Mouse (Mus musculus): ENCODE measurements around the gene Nhsl1.
"Not testable (repeated sequence)": the region's sequence is repeated elsewhere in the genome, so short reads cannot be mapped to it uniquely, and the experiment has no call there.

Gene Nhsl1

DNA sequence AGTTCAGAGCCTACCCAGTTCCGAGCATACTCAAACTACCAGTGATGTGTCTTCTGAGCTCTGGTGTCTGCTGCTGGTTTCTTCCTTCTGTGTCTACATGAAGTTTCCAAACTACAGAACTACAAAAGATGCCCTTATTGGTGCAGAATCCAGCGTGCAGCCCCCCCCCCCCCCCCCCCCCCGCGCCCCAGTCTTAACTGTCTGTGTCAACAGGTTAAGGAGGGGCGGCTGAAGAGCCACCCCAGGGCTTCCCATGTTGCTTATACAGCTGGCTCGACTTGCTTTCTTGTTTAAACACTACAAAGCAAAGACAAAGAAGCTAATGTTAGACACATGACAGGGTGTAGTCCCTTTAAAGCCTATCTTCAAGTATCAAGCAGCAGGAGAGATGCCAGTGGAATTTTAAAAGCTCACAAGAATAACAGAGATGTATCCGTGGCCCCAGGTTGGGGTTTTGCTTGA is 127.6 kb downstream of the Nhsl1 start:
- no peak for DNase-seq (ENCODE audit: low spot score)

DNA sequence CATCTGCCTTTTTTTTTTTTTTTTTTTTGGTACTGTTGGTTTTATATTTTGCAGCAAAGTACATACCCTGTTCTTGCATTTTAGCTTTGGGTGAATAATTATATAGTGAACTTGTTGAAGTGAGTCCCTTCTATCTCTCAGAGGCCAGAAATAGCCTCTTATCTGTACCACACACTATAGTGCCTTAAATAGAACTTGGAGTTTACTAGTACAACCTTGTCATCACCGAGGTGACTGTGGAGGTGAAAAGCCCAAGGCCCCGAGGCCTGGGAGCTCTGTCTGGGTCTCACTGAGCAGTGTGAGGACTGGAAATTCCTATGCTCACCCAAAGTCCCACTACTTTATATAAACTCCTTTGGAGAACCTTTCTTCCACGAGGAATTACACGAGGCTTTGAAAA is 128.5 kb downstream of the Nhsl1 start:
- DNase-seq (ENCODE audit: low spot score) = no peak

DNA sequence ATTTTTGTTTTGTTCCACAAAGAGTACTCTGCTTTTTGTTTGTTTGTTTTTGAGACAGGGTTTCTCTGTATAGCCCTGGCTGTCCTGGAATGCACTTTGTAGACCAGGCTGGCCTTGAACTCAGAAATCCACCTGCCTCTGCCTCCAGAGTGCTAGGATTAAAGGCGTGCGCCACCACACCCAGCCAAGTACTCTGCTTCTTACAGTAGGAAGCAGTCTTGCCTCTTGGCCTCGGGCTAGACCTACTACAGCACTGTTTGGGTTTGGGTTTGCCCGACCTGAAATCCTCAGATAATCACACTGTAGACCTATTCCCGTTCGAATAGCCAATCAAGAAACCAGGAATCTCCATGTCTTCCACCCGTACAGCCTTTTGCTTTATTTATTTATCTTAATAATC is 130.1 kb downstream of the Nhsl1 start:
- DNase-seq (ENCODE audit: low spot score) = not testable (repeated sequence)

DNA sequence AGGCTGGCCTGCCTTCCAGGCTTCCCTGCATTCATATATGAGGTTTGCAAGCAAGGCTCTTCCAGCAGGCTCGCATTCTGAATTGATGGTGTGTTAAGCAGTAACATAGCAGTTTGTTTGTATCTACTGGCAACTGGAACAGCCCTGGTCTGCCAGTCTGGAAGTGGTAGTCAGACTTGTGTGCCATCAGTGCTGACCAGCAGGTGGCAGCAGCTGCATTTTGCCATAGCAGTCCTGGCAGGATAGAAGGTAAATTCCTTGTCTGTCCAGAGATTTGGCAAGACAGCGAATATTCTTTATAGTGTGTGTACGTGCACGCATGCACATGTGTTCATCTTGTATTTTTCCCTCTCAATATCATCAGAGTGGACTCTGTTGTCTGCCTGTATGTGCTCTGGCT is 134.6 kb downstream of the Nhsl1 start:
- peak; percentile 32 for DNase-seq (ENCODE audit: low spot score)

DNA sequence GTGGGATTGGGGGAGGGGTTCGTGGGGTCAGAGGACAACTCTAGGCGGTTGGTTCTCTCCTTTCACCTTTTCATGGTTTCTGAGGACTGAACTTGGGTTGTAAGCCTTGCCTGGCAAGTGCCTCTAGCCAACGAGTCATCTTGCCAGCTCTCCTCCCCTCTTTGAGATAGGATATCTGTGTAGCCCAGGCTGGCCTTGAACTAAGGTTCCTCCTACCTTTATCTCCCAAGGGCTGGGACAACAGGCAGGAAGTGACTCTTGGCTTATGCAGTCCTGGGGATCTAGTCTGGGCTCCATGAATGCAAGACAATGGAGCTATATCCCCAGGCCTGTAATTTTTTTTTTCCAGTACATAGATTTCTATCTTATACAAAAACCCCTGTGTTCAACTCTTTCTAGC is 135.4 kb downstream of the Nhsl1 start:
- no peak for DNase-seq (ENCODE audit: low spot score)

DNA sequence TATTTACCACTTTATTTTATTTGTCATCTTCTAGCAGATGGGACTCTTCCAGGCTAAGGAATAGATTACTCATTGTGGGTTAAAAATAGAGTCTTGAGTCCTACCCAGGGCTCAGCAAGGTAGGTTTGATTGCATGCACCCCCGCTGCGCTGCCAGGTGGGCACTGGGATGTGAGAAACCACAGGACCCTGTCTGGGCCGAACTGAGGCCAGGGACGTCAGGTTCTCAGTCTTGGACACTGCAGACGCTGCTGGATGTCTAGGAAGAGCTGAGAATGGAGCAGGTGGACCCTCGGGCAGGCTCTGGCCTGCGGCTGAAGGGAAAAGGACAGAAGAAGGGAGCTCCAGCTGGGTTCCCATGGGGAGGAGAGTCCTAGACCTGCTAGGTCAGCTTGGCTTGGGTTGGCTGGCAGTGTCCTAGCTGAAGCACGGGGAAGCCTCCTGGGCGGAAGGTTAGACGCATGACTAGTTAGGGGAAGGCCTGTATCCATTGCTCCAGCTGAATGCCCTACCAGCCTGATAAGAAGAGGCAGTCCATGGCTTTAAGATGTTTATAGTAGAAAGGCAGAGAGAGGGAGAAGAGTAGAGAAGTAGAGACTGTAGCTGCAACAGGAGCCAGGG is 136.6 kb downstream of the Nhsl1 start:
- no peak for DNase-seq (ENCODE audit: low spot score)

DNA sequence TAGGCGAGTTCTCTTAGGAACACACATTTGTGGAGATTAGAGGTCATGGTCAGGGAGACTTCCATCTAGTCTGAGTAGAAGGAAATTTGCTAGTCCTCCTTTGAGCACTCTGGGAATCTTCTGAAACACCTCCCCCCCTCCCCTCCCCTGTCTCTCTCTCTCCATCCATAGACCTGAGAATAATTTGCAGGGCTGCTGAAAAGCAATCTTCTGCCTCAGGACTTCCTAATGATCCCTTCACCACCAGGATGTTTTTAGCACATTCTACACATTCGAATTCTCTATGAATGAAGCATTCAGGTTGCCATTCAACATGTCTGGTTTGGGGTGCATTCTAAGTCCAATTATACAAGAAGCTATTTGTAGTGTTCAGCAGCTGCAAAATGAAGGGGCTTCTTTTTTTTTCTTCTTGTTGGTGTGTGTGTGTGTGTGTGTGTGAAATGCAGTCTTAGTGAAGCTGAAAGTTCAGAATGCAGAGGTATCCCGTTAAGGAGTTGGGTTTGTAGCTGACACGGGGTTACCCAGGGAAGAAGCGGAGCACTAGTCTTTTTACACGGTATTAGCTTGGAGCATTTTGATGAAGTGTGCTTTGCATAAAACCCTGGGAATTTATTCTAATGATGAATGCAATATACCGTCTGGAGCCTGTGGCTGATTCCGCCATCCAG is 139.2 kb downstream of the Nhsl1 start:
- no peak for DNase-seq (ENCODE audit: low spot score)

DNA sequence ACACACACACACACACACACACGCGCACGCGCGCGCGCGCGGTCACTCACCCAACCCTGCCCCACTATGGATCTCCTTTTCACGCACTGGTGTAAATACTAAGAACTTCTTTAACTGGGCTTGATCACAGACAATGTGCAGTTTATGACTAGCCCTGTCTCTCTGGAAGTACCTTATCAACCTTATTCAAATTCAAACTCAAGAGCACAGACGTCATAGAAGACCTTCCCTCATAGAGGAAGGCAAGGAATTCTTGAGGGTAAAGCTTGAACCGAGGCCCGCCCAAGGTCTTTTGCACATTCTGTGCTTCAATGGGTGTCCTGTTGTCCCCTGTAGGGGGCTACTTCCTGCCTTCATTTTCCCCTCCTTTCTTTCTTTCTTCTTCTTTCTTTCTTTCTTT is 142.6 kb downstream of the Nhsl1 start:
- no peak for DNase-seq (ENCODE audit: low spot score)

DNA sequence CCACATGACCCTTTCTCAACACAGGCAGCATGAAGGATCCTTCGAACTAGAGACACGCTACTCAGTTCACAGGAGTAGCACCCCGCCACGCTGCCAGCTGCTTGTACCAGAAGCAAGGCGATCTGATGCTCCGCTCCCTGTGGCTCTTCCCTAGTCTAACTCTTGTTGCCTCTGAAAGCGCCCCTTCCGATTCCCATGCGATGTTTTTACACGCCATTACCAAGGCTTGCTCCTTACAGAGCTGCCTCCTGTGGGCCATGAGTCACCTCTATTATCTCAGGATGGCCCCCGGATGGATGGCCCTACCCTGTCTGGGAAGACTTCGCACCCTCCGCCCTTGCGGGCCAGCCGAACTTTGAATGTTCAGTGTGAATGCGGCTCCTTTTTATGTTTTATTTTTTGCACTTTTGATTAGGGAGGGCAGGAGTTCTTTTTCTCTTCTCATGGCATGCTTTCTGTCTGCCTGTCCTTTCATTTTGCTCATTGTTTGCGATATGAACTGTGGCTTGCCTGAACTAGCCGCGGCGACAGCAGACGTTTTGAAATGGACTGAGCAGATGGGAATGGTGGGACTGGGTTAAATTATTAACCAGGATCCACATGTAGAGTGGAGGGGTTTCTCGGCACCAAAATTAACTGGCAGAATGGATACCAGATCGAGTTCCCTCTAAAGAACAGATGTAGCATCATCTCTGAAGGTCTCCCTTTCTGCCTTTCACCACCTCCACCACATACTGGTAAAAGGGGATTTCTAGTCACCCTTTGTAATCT is 144.5 kb downstream of the Nhsl1 start:
- no peak for DNase-seq (ENCODE audit: low spot score)

DNA sequence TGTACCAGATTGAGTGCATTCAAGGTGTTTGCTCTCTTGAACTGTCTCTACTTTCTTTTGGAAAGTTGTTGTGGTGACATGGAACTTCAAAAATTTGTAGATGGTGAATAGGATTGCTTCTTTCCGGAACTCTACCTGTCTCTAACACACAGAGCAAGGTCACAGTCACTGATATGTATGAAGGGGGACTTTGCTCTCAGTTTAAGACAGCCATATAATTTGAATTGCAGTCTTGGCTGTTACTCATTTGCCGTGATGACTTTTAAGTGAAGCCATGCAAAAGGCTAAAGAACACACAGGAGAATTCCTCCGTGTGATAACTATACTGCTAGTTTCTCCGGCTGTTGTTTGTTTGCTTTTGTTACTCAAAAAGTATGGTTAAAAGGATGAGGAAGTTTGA is 149.6 kb downstream of the Nhsl1 start:
- DNase-seq (ENCODE audit: low spot score) = no peak

DNA sequence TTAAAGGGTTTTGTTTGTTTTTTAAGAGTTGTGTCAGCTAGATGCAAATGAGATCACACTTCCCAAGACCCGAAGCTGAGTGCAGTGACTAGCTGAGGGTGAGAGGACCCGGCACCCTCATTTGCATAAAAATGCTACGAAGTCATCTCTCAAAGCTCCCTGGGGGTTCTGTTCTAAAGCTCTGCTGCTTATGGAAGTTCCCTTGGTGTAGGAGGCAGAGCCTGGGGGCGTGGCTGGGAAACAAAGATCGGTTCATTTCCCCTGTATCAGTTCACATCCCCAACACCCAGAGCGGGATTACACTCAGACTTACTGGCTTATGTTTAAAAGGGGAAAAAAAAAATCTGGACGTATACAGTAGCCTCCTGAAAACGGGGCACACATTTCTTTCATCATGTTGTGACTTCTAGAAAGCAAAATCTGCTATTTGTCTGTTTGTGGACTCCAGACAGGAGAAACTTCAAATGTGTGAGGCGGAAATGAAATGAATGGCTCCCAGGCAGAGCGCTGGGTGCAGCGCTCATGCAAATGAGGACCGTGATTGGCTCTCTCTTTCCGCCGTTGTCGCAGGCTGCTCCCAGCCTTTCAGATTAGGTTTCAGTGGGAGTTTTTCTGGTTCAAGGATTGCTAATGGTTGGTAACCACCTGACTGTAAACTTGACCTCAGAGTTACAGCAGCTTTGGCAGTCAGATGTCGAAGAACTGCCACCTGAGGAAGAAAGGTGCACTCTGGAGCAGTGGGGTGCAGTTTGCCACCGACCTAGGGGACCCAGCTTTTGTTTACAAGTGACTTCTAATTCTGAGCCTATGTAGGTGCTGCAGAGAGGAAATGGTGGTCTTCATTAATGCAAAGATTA is 150.7 kb downstream of the Nhsl1 start:
- no peak for DNase-seq (ENCODE audit: low spot score)

DNA sequence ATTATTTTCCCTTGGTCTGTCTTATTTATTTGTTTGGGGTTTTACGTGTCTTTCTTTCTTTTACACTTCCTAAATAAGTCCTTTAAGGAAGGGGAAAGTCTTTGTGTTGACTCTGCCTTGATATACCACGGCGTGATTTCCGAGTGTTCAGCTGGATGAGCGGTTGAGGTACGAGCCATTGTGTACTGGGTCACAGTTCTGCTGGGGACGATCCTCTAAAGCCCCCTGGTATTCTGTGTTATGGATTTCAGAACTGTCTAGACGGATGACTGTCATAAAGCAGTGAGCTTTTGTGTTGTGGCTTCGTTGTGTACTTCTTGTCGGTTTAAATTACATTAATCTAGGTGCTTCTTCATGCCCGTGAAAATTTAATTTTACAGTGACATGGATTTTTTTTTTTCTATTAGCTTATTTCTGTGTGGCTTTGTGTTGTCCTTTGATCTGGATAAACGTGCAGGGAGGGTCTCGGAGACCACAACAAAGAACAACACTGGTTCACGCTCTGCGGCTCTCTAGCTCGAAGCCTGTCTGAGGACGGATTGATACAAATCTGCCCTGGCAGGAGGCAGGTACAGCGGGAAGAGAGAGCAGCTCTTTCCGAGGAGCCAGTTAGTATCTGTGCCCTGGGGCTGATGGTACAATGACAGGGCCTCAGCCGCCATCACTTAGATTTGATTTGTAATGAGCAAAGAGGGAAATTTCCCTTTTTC is 151.7 kb downstream of the Nhsl1 start:
- DNase-seq (ENCODE audit: low spot score) = no peak

DNA sequence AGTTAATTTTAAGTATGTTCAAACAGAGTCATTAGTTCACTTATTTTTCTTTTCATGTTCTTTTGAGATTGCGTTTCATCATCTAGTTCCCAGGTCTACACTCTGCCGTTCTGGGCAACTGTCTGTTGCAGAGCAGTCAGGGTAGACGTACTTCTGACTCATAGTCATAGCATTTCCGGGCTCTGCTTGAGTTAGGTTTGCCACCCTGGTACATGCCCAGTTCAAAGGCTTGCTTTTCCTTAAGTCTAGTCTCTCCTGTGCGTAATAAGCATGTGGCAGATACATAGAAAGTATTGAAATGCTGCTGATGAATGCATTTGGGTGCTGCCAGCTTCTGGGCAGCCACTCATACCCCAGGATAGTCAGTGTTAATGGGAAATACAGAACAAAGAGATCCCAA is 152.9 kb downstream of the Nhsl1 start:
- DNase-seq (ENCODE audit: low spot score) = no peak

DNA sequence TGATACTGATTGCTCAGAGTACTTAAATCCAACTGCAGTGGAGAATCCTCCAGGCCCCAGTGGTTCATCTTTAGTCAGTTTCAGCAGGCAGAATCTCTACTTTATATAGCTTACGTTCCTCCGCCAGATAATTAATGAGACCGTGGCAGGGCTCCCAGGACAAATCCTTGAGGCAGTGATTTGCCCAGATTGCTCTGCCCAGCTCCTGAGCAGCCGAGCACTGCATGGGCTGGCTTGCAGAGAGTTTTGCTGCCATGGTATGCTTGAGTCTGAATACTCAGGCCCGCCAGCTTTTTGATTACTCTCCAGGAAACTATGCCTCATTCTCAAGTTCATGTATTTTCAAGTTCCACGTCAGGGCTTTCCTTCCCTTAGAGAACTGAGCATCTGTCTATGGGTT is 156.3 kb downstream of the Nhsl1 start:
- DNase-seq (ENCODE audit: low spot score) = no peak

DNA sequence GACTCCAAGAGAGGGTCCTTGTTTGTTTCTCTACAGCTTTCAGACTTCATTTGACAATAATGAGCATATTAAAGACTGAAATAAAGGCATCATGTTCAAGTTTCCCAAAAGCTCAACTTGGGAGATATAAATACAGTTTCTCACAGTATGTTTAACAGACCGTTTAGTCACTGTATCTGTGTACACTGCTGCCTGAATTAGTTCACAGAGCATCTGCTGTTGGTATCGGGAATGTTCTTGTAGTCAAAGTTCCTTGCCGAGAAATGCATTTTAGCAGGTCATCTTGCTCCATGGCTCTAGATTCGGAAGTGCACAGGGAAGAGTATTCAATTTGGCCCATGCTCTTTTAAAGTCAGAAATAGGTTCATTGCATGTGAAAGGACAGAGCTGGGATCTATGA is 159.5 kb downstream of the Nhsl1 start:
- no peak for DNase-seq (ENCODE audit: low spot score)

DNA sequence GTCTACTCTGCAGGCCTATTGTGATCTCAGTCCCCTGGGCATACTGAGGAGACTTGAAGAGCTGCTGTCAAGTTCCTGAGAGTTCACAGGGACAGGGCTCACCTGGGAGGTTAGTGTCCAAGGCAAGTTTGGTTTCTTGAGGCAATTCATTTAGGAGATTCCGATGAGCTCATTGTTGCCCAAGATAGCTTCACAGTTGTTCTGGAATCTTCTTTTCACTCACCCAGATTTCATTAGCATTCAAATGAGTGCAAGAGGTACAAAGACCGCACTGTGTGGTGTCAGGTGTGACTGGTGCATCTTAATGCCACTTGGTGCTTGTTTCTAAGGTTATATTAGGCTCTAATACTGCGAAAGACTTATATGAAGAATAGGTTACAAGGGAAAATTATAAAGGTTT is 160.5 kb downstream of the Nhsl1 start:
- DNase-seq (ENCODE audit: low spot score) = no peak

DNA sequence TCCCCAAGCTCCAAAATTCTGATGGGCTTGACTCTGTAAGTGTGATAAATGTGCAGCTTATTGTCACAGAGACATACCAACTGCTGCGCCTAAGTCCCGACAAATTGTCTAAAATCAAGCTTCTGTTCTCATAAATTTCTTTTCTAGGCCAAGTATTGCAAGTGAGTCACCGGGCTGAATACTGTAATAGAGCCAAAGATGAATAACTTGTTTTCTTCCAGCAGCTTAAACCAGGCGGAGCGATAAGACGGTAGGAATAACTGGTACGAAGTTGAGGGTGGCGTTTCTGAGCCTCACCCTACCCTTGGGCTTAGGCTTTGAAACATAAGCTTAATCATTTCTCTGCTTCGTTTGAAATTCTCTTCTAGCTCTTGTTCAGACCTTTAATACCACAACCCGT is 162.1 kb downstream of the Nhsl1 start:
- DNase-seq (ENCODE audit: low spot score) = no peak

DNA sequence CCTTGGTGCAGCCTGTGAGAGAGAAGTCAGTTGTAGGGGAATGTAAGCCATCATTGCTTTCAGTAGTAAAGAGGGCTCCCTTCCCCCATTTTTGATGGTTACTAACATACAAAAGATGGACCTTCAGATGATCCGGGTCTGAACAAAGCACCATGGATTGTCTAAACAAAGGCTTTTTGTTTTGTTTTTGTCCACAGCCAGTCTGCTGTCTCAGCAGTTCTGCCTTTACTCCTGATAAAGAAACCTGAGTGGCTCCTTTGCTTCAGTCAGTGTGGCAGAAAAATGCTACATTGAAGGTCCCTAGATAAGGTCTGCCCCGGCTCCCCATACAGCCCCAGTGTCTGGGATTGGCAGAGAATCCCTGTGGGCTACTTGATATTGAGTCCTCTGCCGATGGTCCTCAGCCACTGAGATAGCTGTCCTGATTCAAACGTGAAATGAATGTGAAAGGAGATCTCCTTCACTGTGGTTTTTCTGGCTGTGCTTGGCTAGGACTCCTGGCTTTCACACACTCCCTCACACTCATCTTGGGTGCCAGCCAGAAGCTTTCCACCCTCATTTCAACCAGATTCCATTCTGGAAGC is 163.9 kb downstream of the Nhsl1 start:
- DNase-seq (ENCODE audit: low spot score) = no peak

DNA sequence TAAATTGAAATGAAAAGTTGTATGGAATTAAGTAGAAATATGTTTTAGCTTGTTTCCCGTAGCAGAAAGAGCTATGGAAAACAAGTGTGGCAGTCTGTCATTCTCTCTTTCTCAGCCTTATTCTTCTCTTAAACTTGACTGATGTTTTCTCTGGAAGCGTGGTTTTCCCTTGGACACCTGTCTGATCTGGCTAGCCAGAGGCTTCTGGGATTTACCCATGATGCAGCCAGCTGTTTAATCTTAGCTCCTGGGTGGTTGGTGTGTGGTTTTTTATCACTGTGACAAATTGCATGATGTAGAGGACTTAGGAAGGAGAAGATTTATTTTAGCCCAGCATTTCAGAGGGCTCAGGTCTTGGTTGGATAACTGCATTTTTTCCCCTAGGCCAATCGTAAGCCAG is 164.9 kb downstream of the Nhsl1 start:
- DNase-seq (ENCODE audit: low spot score) = no peak

DNA sequence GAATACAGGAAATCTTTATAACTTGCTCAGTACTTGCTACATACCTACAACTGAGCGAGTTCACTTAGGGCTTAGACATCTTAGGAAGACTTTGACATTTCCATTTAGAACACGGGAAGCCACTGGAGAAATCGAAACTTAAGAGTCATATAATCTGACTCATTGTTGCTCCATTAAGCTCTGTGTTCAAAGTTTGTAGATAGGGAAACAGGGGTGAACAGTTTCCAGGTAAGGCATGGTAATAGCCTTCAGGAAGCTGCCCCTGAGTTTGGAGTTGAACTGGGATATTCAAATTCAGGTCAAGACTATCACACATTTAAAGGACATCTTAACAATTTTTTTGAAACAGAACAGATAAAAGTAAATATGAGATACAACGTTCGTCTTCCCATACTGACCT is 165.9 kb downstream of the Nhsl1 start:
- no peak for DNase-seq (ENCODE audit: low spot score)

DNA sequence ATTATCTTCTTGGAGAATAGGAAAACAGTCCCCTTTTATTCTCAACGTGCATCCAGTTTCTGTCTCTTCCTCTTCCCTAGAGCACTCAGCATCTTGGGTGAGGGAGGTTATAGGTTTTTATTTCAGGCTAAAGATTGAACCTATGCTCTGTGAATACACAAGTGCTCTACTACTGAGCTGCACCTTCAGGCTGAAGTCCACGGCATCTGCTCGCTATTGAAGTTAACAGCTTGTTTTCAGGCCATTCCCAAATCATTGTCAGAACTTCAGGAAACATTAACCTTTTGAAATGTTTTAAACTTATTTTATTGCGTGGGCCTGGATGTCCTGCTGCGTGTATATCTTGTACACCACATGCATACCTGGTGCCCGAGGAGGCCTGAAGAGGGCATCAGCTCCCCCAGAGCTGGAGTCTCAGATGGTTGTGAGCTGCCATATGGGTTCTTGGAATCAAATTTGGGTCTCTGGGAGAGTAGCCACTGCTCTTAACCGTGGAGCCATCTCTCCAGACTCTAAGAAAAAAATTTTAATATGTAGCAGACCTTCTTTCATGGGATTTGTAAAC is 169.5 kb downstream of the Nhsl1 start:
- DNase-seq (ENCODE audit: low spot score) = no peak

Measured in c-Kit-positive CD71-positive TER-119-positive erythroid progenitor cells, embryonic 14.5 days (primary cell).